28 mouse cellular contexts compared by ENCODE assay signal in genomic region chr3:127954856-127955255, GRCm38 (mm10). TPM values are rescaled to one million over a fixed set of nuclear protein-coding genes. Genes with fewer than 3 reads are reported as not detected.
DNase-seq lines count a peak whose midpoint lies in the region; ATAC-seq lines count a peak whose summit lies in the region.
"Had no signal": no experiment of that assay in that cellular context is flagged by ENCODE, and none has a peak within 500 bp of the region (broad histone marks: within the 10 kb centered on the region; RNA-seq: fewer than 3 reads in every experiment).

No protein-coding gene starts in this region.

- no peaks in the 10 kb centered on the region for H3K27me3 ChIP-seq in forebrain, embryonic 11.5 days (ENCODE audit: control insufficient read depth, insufficient read depth, low read length)
- H3K27me3 ChIP-seq: CH12.LX; embryonic facial prominence, embryonic 13.5 days; forebrain, embryonic 13.5 days; hindbrain, embryonic 12.5 days; hindbrain, embryonic 15.5 days had no signal

- H3K9me3 ChIP-seq in forebrain, embryonic 11.5 days (ENCODE audit: control insufficient read depth, low read length) = no peaks in the 10 kb centered on the region
- H3K9me3 ChIP-seq: embryonic facial prominence, embryonic 10.5 days; embryonic facial prominence, embryonic 13.5 days; forebrain, embryonic 13.5 days; G1E; heart, embryonic 10.5 days; hindbrain, embryonic 12.5 days; hindbrain, embryonic 15.5 days had no signal

- peak; percentile 33 for DNase-seq in layer of hippocampus, adult 11-12 months (ENCODE audit: low spot score)
- DNase-seq in layer of hippocampus, postnatal 10 days (ENCODE audit: low spot score in 2 of 2) = no peak
- peak; percentile 67 for DNase-seq in brain, adult 2 months (ENCODE audit: low read depth, low spot score)
- peak; percentile 30 to 43 for DNase-seq in layer of hippocampus, adult 8-10 months (ENCODE audit: low spot score in 2 of 2)
- peak; percentile 12 to 47 for DNase-seq in layer of hippocampus, postnatal 14 days (ENCODE audit: low spot score in 2 of 2)
- DNase-seq in retina, postnatal 1 day = no peak
- no peak for DNase-seq in forebrain, embryonic 11.5 days (ENCODE audit: low spot score)
- DNase-seq: adrenal gland, adult 2 months; adrenal gland, postnatal 14 days; B cell, adult 2 months; cerebellum, adult 11-12 months; cerebellum, adult 8-10 months; cerebellum, postnatal 10 days; cerebellum, postnatal 36 days; embryo, embryonic 11 days; gastrocnemius, postnatal 10 days; gastrocnemius, postnatal 36 days; heart, adult 2 months had no signal

- no peak for ATAC-seq in forebrain, embryonic 11.5 days (replicated peaks; ENCODE audit: low FRiP score)
- ATAC-seq: forebrain, embryonic 13.5 days; Patski had no signal

- peaks cover 5% of the 10 kb centered on the region; the same call in 1 of the 2 replicates for H3K4me1 ChIP-seq in forebrain, embryonic 11.5 days (replicated peaks; ENCODE audit: control insufficient read depth, insufficient read depth, low read length)
- H3K4me1 ChIP-seq: embryonic facial prominence, embryonic 13.5 days; heart, embryonic 10.5 days; hindbrain, embryonic 15.5 days had no signal

- no peak overlapping the region for H3K4me2 ChIP-seq in forebrain, embryonic 11.5 days (ENCODE audit: low read depth, low read length, severe bottlenecking)
- H3K4me2 ChIP-seq: embryonic facial prominence, embryonic 13.5 days; forebrain, embryonic 13.5 days; hindbrain, embryonic 12.5 days; hindbrain, embryonic 15.5 days had no signal

- H3K36me3 ChIP-seq in forebrain, embryonic 11.5 days (ENCODE audit: control insufficient read depth, insufficient read depth, low read length) = no peaks in the 10 kb centered on the region
- H3K36me3 ChIP-seq: embryonic facial prominence, embryonic 10.5 days; embryonic facial prominence, embryonic 13.5 days; G1E; heart, embryonic 10.5 days; hindbrain, embryonic 12.5 days; hindbrain, embryonic 15.5 days had no signal

- WGBS in forebrain, embryonic 11.5 days = 91% methylated on average over 4 of the region's 4 CpGs

- no peak overlapping the region for H3K9ac ChIP-seq in forebrain, embryonic 11.5 days (ENCODE audit: low read length)
- H3K9ac ChIP-seq: embryonic facial prominence, embryonic 13.5 days; forebrain, embryonic 13.5 days; hindbrain, embryonic 12.5 days; hindbrain, embryonic 15.5 days had no signal

- H3K4me3 ChIP-seq in forebrain, embryonic 11.5 days (ENCODE audit: low read depth, low read length) = no peak overlapping the region
- H3K4me3 ChIP-seq: embryonic facial prominence, embryonic 10.5 days; embryonic facial prominence, embryonic 13.5 days; erythroblast, embryonic 14.5 days; forebrain, embryonic 13.5 days; heart, adult 2 months; heart, embryonic 10.5 days; hindbrain, embryonic 12.5 days; hindbrain, embryonic 15.5 days had no signal

- H3K27ac ChIP-seq in forebrain, embryonic 11.5 days (ENCODE audit: low read depth, low read length) = no peak overlapping the region
- H3K27ac ChIP-seq: embryonic facial prominence, embryonic 10.5 days; embryonic facial prominence, embryonic 13.5 days; forebrain, embryonic 13.5 days; heart, adult 2 months; heart, embryonic 10.5 days; hindbrain, embryonic 12.5 days; hindbrain, embryonic 15.5 days had no signal

RNA-seq across cellular contexts. Expression of gene Fam241a, which starts 58.7 kb away (rescaled TPM):
- total RNA-seq in layer of hippocampus, postnatal 10 days (2021) = 1 to 10 TPM; 5.8 to 6.4 TPM
- 1 to 10 TPM; 2.3 to 3.4 (median 3.1) TPM for total RNA-seq in layer of hippocampus, adult 8-10 months (2022)
- 1 to 10 TPM; 3.5 to 4.9 TPM for total RNA-seq in layer of hippocampus, postnatal 14 days (2021)
- polyA plus RNA-seq in forebrain, embryonic 11.5 days (2014; fragmentation: Nextera tagmentation; extraction: Ambion mirVana) = 4.6 and 5.5 TPM in 2 replicates

Comparison
In these comparisons a context has a peak if more than half of its experiments do, and no peak if none do; other contexts are left out.
1. DNase-seq: peak in layer of hippocampus, adult 11-12 months (single experiment), brain, adult 2 months (single experiment), layer of hippocampus, adult 8-10 months (2 of 2) and layer of hippocampus, postnatal 14 days (2 of 2); none in layer of hippocampus, postnatal 10 days (0 of 2), retina, postnatal 1 day (single experiment) and forebrain, embryonic 11.5 days (single experiment).